Mouse (Mus musculus): ENCODE results near the gene Nup160.

- TF ChIP-seq POLR2A (IDR thresholded peaks at IDR 0.05; ENCODE audit: low read depth, low read length) (no peak), CTCF (IDR thresholded peaks at IDR 0.05; ENCODE audit: extremely low read depth, insufficient read length, insufficient replicate concordance, low read depth, low read length) (no peak)
These were observed 16.1 kb upstream of the Nup160 start for GRCm38 (mm10) chr2:90660947-90661346.
